Mouse (Mus musculus) hindbrain, embryonic 11.5 days (tissue): ENCODE data around the gene Gm10337. TPM values are rescaled to one million over a fixed set of nuclear protein-coding genes. Genes with fewer than 3 reads are reported as not detected.

Experiments used
- ATAC-seq: fragments of 200-750 bp; cut with Nextera tagmentation; 2 replicates; pipeline ENCODE4 v1.8.0; 2017; ENCODE audit warnings: mild to moderate bottlenecking, moderate TSS enrichment, moderate library complexity; ENCODE audit not compliant: low FRiP score
- DNase-seq: peaks from one replicate; pipeline ENCODE4 v3.0.0-alpha.2; 2015; ENCODE audit warnings: low spot score
- H3K27ac ChIP-seq: fragments of 300-500 bp; sonication (generic); 2 replicates; pipeline ENCODE4 v1.5.1; 2014; ENCODE audit warnings: mild to moderate bottlenecking, low read depth, low read length
- H3K27me3 ChIP-seq: fragments of 300-500 bp; sonication (generic); 2 replicates; pipeline ENCODE4 v1.6.1; 2014; ENCODE audit warnings: mild to moderate bottlenecking, low read length, moderate library complexity, mixed read lengths; ENCODE audit not compliant: control insufficient read depth, insufficient read depth
- H3K36me3 ChIP-seq: fragments of 300-500 bp; sonication (generic); 2 replicates; pipeline ENCODE4 v1.6.1; 2014; ENCODE audit warnings: mild to moderate bottlenecking, low read length, moderate library complexity, mixed read lengths; ENCODE audit not compliant: control insufficient read depth, insufficient read depth
- H3K4me1 ChIP-seq: fragments of 300-500 bp; sonication (generic); replicated peaks from 2 replicates; pipeline ENCODE4 v1.6.1; 2014; ENCODE audit warnings: low read length, mixed read lengths; ENCODE audit not compliant: control insufficient read depth, insufficient read depth
- H3K4me2 ChIP-seq: fragments of 300-500 bp; sonication (generic); replicated peaks from 2 replicates; pipeline ENCODE4 v1.6.1; 2014; ENCODE audit warnings: mild to moderate bottlenecking, low read depth, low read length
- H3K4me3 ChIP-seq: fragments of 300-500 bp; sonication (generic); 2 replicates; pipeline ENCODE4 v1.5.1; 2014; ENCODE audit warnings: low read depth, low read length
- H3K9ac ChIP-seq: fragments of 300-500 bp; sonication (generic); 2 replicates; pipeline ENCODE4 v1.6.1; 2014; ENCODE audit warnings: low read depth, low read length
- H3K9me3 ChIP-seq: fragments of 300-500 bp; sonication (generic); 2 replicates; pipeline ENCODE4 v1.6.1; 2016; ENCODE audit warnings: low read length; ENCODE audit not compliant: control insufficient read depth
- WGBS: fragments of 180-500 bp; shearing (Covaris S2); extraction: QIAGEN DNeasy Blood & Tissue Kit; methylation state at CpG from one replicate; pipeline ENCODE4 v1.1.7; 2014; 5-methylcytosine and 5-hydroxymethylcytosine counted together
- polyA plus RNA-seq: library from polyadenylated mRNA; unstranded; fragments of >200 nt; fragmentation: Nextera tagmentation; extraction: Ambion mirVana; gene quantifications from 2 replicates; pipeline ENCODE4 v1.2.1, GENCODE M21; 2014

Gene Gm10337
- polyA plus RNA-seq, 1 experiment from 2014 or later: 8.8 TPM

GRCm38 (mm10) chr15:102516728-102517404 lies 13.3 kb downstream of the Gm10337 start, which contains the start of gene Map3k12:
Map3k12 (minus strand) TSS chr15:102517064.
- 1% methylated on average over 32 of the region's 43 CpGs for WGBS
- H3K9ac ChIP-seq: peak within 1 kb of the TSS; percentile 79
- ATAC-seq (peak; percentile 36), DNase-seq (peak; percentile 83)
- 0 out of 2 replicates have a peak, but pooled peaks cover 3% of the 10 kb centered on the region for H3K36me3 ChIP-seq
- H3K27me3 ChIP-seq: no peaks in the 10 kb centered on the region
- H3K9me3 ChIP-seq: no peaks in the 10 kb centered on the region
- H3K4me2 ChIP-seq: peak within 1 kb of the TSS; percentile 82
- H3K4me1 ChIP-seq: peaks cover 10% of the 10 kb centered on the region
- H3K27ac ChIP-seq: peak within 1 kb of the TSS; percentile 97
- peak within 1 kb of the TSS; percentile 60 for H3K4me3 ChIP-seq

- peak overlapping the region; percentile 60 for H3K4me3 ChIP-seq
- no peak for ATAC-seq
- 0% methylated on average over 10 of the region's 10 CpGs for WGBS
- H3K27ac ChIP-seq: peak overlapping the region; percentile 97
- H3K9me3 ChIP-seq: no peaks in the 10 kb centered on the region
- no peak for DNase-seq
- peak overlapping the region; percentile 82 for H3K4me2 ChIP-seq
- peaks cover 5% of the 10 kb centered on the region for H3K4me1 ChIP-seq
- H3K9ac ChIP-seq: peak overlapping the region; percentile 79
- 0 out of 2 replicates have a peak, but pooled peaks cover 3% of the 10 kb centered on the region for H3K36me3 ChIP-seq
- no peaks in the 10 kb centered on the region for H3K27me3 ChIP-seq
Measured at GRCm38 (mm10) chr15:102517631-102517975, 14.1 kb downstream of the Gm10337 start.

GRCm38 (mm10) chr15:102517976-102518858 lies 14.7 kb downstream of the Gm10337 start, which contains the start of gene Tarbp2:
Tarbp2 (plus strand) TSS chr15:102518192.
- Histone ChIP-seq H3K36me3 (0 out of 2 replicates have a peak, but pooled peaks cover 3% of the 10 kb centered on the region), H3K9ac (peak within 1 kb of the TSS; percentile 91), H3K4me1 (peaks cover 5% of the 10 kb centered on the region), H3K4me2 (peak within 1 kb of the TSS; percentile 82), H3K9me3 (no peaks in the 10 kb centered on the region), H3K27ac (peak within 1 kb of the TSS; percentile 97), H3K27me3 (no peaks in the 10 kb centered on the region), H3K4me3 (peak within 1 kb of the TSS; percentile 60)
- peak; percentile 98 for DNase-seq
- ATAC-seq: peak; percentile 90
- WGBS: under 1% methylated on average over 60 of the region's 60 CpGs

GRCm38 (mm10) chr15:102518859-102519201 lies 15.3 kb downstream of the Gm10337 start:
- WGBS: 21% methylated on average over 9 of the region's 9 CpGs
- ATAC-seq (no peak; the same call in none of the 2 replicates), DNase-seq (no peak)
- H3K9me3 ChIP-seq: no peaks in the 10 kb centered on the region
- peaks cover 5% of the 10 kb centered on the region for H3K4me1 ChIP-seq
- H3K9ac ChIP-seq: peak overlapping the region; percentile 91
- peak overlapping the region; percentile 82 for H3K4me2 ChIP-seq
- peak overlapping the region; percentile 60 for H3K4me3 ChIP-seq
- no peaks in the 10 kb centered on the region for H3K27me3 ChIP-seq
- 0 out of 2 replicates have a peak, but pooled peaks cover 3% of the 10 kb centered on the region for H3K36me3 ChIP-seq
- peak overlapping the region; percentile 97 for H3K27ac ChIP-seq

- Histone ChIP-seq H3K9me3 (no peaks in the 10 kb centered on the region), H3K27ac (no peak overlapping the region), H3K27me3 (no peaks in the 10 kb centered on the region), H3K4me1 (peaks cover 5% of the 10 kb centered on the region), H3K9ac (peak overlapping the region; percentile 91), H3K36me3 (0 out of 2 replicates have a peak, but pooled peaks cover 3% of the 10 kb centered on the region), H3K4me3 (peak overlapping the region; percentile 60), H3K4me2 (peak overlapping the region; percentile 82)
- DNase-seq: no peak
- WGBS: 85% methylated on average over 15 of the region's 17 CpGs
- ATAC-seq: no peak
Measured at GRCm38 (mm10) chr15:102519211-102520141, 16.0 kb downstream of the Gm10337 start.

- ATAC-seq (no peak), DNase-seq (no peak)
- Histone ChIP-seq H3K36me3 (0 out of 2 replicates have a peak, but pooled peaks cover 3% of the 10 kb centered on the region), H3K4me1 (peaks cover 5% of the 10 kb centered on the region), H3K9me3 (no peaks in the 10 kb centered on the region), H3K27ac (no peak overlapping the region), H3K27me3 (no peaks in the 10 kb centered on the region), H3K9ac (no peak overlapping the region), H3K4me3 (no peak overlapping the region), H3K4me2 (no peak overlapping the region)
- 88% methylated on average over 4 of the region's 4 CpGs for WGBS
Measured at GRCm38 (mm10) chr15:102520416-102520815, 16.9 kb downstream of the Gm10337 start.

GRCm38 (mm10) chr15:102521480-102521879 lies 18.0 kb downstream of the Gm10337 start:
- H3K4me3 ChIP-seq: no peak overlapping the region
- no peak overlapping the region for H3K9ac ChIP-seq
- DNase-seq (no peak), ATAC-seq (no peak)
- H3K27me3 ChIP-seq: no peaks in the 10 kb centered on the region
- no peak overlapping the region for H3K4me2 ChIP-seq
- H3K27ac ChIP-seq: no peak overlapping the region
- H3K36me3 ChIP-seq: 0 out of 2 replicates have a peak, but pooled peaks cover 3% of the 10 kb centered on the region
- H3K9me3 ChIP-seq: no peaks in the 10 kb centered on the region
- WGBS: 78% methylated on average over 4 of the region's 4 CpGs
- H3K4me1 ChIP-seq: peaks cover 2% of the 10 kb centered on the region; the same call in 1 of the 2 replicates
